Mouse (Mus musculus): ENCODE measurements around the gene Fam47e.
"Not testable (repeated sequence)": the region's sequence is repeated elsewhere in the genome, so short reads cannot be mapped to it uniquely, and the experiment has no call there.

Fam47e gene

GRCm38 (mm10) chr5:92554891-92555511, at the start of gene Fam47e:
Gene Fam47e (plus strand): TSS chr5:92555069.
- peak; percentile 24 for DNase-seq (ENCODE audit: low spot score)

- peak; percentile 92 for DNase-seq (ENCODE audit: low spot score)
These were observed 49.4 kb upstream of the Fam47e start for GRCm38 (mm10) chr5:92505402-92505865.

- DNase-seq (ENCODE audit: low spot score), result no peak
These were observed 48.6 kb upstream of the Fam47e start for GRCm38 (mm10) chr5:92506301-92506729.

GRCm38 (mm10) chr5:92506733-92507132, 48.1 kb upstream of the Fam47e start, which contains the start of gene Scarb2:
Gene Scarb2 (minus strand): TSS chr5:92506833.
- DNase-seq (ENCODE audit: low spot score), result no peak

GRCm38 (mm10) chr5:92508853-92509252, 46.0 kb upstream of the Fam47e start:
- no peak for DNase-seq (ENCODE audit: low spot score)

- DNase-seq (ENCODE audit: low spot score), result no peak
These were observed 43.6 kb upstream of the Fam47e start for GRCm38 (mm10) chr5:92511256-92511655.

- DNase-seq (ENCODE audit: low spot score), result no peak
These were observed 42.8 kb upstream of the Fam47e start for GRCm38 (mm10) chr5:92512066-92512465.

GRCm38 (mm10) chr5:92521131-92521530, 33.7 kb upstream of the Fam47e start:
- DNase-seq (ENCODE audit: low spot score), result not testable (repeated sequence)

GRCm38 (mm10) chr5:92524821-92525258, 30.0 kb upstream of the Fam47e start:
- no peak for DNase-seq (ENCODE audit: low spot score)

- no peak for DNase-seq (ENCODE audit: low spot score)
These were observed 15.2 kb upstream of the Fam47e start for GRCm38 (mm10) chr5:92539698-92540097.

GRCm38 (mm10) chr5:92552611-92553010, 2.3 kb upstream of the Fam47e start:
- DNase-seq (ENCODE audit: low spot score), result no peak

GRCm38 (mm10) chr5:92553939-92554338, 930 bp upstream of the Fam47e start:
- DNase-seq (ENCODE audit: low spot score), result no peak

- DNase-seq (ENCODE audit: low spot score), result no peak
These were observed 426 bp upstream of the Fam47e start for GRCm38 (mm10) chr5:92554443-92554842.

GRCm38 (mm10) chr5:92555905-92556304, 1.0 kb downstream of the Fam47e start:
- no peak for DNase-seq (ENCODE audit: low spot score)

GRCm38 (mm10) chr5:92557508-92557907, 2.6 kb downstream of the Fam47e start:
- no peak for DNase-seq (ENCODE audit: low spot score)

GRCm38 (mm10) chr5:92560201-92560600, 5.3 kb downstream of the Fam47e start:
- no peak for DNase-seq (ENCODE audit: low spot score)

- DNase-seq (ENCODE audit: low spot score), result no peak
These were observed 7.1 kb downstream of the Fam47e start for GRCm38 (mm10) chr5:92562002-92562401.

GRCm38 (mm10) chr5:92571232-92571631, 16.4 kb downstream of the Fam47e start:
- no peak for DNase-seq (ENCODE audit: low spot score)

- no peak for DNase-seq (ENCODE audit: low spot score)
These were observed 24.7 kb downstream of the Fam47e start for GRCm38 (mm10) chr5:92579559-92579958.

- DNase-seq (ENCODE audit: low spot score), result no peak
These were observed 31.1 kb downstream of the Fam47e start for GRCm38 (mm10) chr5:92585932-92586331.

- no peak for DNase-seq (ENCODE audit: low spot score)
These were observed 40.2 kb downstream of the Fam47e start for GRCm38 (mm10) chr5:92595026-92595425.

GRCm38 (mm10) chr5:92596865-92597264, 42.0 kb downstream of the Fam47e start:
- no peak for DNase-seq (ENCODE audit: low spot score)

GRCm38 (mm10) chr5:92599030-92599429, 44.2 kb downstream of the Fam47e start:
- DNase-seq (ENCODE audit: low spot score), result peak; percentile 51

Data from urinary bladder, postnatal 25 days (tissue).